Mouse (Mus musculus) lung, postnatal 25 days (tissue): ENCODE results near the gene Rreb1.
A peak's percentile ranks its signal among the peaks of the same experiment; 100 is the strongest.

Source experiments
- DNase-seq: peaks from one replicate; pipeline ENCODE4 v3.0.0; 2022; ENCODE audit warnings: low spot score

The Rreb1 gene

GRCm38 (mm10) chr13:37918336-37919261 is 140.4 kb downstream of the Rreb1 start:
- no peak for DNase-seq

DNA sequence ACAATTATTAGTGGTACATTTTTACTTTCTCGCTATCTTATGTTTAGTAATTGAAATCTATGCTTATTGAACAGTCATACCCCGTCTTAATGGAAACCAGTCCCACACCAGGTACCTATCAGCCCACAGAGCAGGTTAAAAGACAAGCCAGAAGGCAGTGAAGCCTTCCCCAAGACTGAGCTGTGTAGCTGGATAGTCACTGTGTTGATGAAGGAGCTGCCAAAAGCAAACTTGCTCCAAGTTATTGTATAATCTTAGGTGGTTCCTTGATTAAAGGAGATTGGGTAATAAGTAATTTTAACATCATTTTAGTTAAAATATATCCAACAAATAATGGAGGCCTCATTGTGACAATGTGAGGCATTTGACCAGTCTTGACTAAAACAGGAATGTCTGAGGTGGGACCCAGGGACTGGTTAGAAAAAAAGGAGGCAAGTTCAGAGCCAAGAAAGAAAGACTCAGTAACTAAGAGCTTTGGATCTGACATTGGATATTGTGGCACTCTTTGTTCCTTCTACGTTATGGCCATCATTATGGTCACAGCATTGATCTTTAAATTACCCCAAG is 141.6 kb downstream of the Rreb1 start:
- no peak for DNase-seq

GRCm38 (mm10) chr13:37920727-37921126 is 142.5 kb downstream of the Rreb1 start:
- no peak for DNase-seq

- no peak for DNase-seq
Measured at GRCm38 (mm10) chr13:37923091-37923490, 144.9 kb downstream of the Rreb1 start.

DNA sequence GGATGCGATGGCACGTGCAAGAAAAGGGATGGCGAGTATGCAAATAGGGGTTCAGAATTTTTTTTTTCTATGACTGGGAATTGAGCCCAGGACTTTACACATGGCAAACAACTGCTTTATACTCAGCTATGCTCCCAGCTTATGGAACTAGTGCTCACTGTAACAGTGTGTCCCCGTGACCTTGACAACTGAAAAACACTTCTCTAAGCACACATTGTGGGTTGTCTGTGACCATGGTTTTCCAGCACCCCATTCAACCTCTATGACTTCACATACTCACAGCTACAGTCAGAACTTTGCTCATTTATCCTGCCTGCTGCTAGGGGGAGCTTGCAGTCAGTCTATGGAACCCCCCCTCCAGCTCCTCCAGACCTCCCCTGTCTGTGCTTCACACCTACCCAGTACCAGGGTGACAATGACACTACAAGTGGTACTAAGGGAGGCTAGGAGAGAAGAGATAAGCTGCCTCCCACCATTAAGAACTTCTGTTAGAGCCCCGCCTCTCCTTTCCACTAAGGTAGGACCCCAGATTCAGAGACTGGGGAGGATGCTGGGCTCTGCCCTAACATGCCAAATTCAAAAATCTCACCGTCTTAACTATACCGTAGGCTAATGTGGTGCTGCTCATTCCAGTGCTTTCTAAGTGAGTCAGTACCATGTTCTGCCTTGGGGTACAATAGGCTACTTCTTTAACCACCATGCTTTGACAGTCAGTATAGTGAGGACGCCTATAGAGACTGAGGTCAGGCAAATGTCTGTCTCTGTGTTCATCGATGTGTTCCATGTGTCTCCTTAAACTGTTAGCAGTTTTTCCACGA is 145.7 kb downstream of the Rreb1 start:
- no peak for DNase-seq

- DNase-seq: peak; percentile 44
Measured at GRCm38 (mm10) chr13:37924461-37924948, 146.3 kb downstream of the Rreb1 start.

- DNase-seq: no peak
Measured at GRCm38 (mm10) chr13:37926394-37926793, 148.2 kb downstream of the Rreb1 start.

GRCm38 (mm10) chr13:37929532-37929931 is 151.3 kb downstream of the Rreb1 start:
- DNase-seq: no peak

- DNase-seq: no peak
Measured at GRCm38 (mm10) chr13:37930091-37930490, 151.9 kb downstream of the Rreb1 start.

DNA sequence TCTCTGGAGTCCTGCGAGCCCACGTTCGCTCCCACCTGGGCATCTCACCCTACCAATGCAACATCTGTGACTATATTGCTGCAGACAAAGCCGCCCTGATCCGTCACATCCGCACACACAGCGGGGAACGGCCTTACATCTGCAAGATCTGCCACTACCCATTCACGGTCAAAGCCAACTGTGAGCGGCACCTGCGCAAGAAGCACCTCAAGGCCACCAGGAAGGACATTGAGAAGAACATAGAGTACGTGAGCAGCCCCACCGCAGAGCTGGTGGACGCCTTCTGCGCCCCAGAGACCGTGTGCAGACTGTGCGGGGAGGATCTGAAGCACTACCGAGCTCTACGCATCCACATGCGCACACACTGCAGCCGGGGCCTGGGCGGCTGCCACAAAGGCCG is 152.4 kb downstream of the Rreb1 start:
- DNase-seq: no peak

DNA sequence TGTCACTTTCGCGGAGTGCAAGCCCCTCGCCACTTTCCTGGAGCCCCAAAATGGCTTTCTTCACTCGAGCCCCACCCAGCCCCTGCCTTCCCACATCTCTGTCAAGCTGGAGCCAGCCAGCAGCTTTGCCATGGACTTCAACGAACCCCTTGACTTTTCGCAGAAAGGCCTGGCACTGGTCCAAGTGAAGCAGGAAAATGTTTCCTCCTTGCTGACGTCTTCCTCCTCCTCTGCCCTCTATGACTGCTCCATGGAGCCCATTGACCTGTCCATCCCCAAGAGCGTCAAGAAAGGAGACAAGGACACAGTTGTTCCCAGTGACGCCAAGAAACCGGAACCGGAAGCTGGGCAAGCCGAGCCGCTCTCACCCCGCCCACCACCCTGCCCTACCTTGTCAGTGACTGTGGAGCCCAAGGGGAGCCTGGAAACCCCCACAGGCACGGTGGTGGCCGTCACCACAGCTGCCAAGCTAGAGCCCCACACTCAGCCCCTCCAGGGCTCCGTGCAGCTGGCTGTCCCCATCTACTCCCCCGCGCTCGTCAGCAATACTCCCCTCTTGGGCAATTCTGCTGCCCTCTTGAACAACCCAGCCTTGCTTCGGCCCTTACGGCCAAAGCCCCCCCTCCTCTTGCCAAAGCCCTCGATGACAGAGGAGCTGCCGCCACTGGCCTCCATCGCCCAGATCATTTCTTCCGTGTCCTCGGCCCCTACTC is 153.2 kb downstream of the Rreb1 start:
- DNase-seq: no peak

DNA sequence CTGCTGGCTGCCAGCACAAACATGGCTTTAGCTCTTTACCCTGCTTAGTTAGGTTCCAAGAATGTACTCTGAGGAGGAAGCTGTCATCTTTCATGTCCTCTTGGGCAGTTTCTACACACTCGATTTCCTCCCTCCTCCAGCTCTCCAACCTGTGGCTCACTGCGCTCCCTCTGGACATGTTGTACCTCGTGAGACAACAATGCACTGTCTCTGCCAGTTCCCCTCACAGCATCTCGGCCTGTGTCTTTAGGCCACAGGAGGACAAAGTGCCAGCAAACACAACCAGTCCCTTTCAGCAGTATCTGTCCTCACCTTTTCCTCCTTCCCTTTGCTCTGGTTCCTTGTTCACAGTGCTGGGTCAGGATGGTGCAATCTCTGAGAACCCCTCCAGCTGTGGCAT is 155.9 kb downstream of the Rreb1 start:
- DNase-seq: no peak

DNA sequence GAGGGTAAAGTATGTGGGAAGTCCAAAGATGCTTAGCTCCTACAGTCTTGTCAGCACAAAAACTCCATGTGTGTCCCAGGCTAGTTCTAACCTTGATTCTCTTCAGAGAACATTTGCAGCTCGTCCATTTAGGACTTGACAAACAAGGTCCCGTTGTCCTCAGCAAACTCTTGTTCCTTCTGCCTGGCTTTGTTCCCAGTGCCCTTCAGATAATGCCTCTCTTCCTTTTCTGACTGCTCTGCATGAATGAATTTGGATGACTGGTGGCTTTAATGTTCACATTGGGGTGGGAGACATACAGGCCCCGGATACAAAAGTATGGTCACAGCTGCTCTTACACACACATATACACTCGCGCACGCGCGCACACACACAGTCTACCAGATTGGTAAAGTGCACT is 156.7 kb downstream of the Rreb1 start:
- DNase-seq: no peak

- DNase-seq: peak; percentile 33
Measured at GRCm38 (mm10) chr13:37936351-37936750, 158.2 kb downstream of the Rreb1 start.

- DNase-seq: no peak
Measured at GRCm38 (mm10) chr13:37940167-37940566, 162.0 kb downstream of the Rreb1 start.

GRCm38 (mm10) chr13:37940649-37941048 is 162.4 kb downstream of the Rreb1 start:
- DNase-seq: no peak

DNA sequence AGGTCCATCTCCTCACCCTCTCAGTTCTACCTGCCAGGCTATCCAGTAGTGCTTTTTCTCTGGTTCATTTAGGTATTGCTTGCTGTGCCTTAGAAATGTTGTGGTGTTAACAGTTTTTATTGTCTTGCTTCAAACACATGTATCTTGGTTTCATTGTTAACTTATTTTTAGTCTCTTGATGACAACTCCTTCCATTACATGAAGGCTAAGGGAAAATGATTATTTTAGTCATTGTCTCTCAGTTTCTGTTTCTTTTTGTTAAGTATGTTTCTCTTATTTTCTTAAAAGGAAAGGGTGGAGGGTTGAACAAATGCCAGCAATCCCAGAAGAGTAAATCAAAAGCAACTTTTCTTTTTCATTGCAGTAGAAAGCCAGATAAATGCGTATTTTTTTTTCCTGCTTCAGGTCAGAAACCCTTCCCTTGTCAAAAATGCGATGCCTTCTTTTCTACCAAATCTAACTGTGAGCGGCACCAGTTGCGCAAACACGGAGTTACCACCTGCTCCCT is 163.0 kb downstream of the Rreb1 start:
- DNase-seq: no peak

DNA sequence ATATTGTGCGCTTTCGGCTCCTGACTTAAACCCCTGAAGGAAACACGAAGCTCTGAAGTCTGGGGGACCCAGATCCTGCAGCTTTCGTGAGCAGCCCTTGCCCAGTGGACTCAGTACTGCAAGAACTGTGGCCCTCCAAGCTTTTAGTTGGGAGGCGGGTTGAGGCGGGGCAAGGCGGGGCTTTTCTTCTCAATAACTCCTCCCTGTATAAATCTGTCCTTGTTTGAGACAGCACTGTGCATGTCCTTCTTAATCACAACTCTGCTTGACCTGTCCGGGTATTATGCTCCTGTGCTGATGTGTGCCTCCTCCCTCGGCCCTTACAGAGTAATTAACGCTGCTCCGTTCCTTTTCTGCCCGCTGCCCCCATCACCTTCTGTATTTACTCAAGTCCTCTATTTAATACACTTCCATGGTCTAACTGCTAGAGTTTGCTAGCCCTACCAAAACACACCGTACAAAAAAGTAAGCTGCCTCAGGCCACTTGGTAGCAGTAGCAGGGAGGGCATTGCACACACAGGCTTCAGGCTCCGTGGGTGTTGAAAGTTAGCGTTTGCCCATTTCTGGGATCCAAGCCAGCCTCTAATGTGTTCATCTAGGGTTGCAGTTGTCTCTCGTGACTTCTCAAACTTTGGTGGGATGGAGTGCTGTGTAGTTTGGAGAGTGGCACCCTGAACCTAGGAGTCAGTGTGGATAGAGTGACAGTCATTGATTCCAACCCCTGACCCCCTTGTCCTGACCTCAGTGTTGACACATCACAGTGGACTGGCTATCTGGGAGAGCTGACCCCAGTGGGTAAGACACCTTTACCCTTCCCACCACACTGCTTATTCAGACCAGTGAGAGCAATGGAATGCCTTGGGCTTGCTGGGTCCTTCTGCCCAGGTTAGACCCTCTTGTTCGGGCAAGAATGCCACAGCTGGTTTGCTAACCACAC is 164.0 kb downstream of the Rreb1 start:
- DNase-seq: no peak

- no peak for DNase-seq
Measured at GRCm38 (mm10) chr13:37942887-37943331, 164.7 kb downstream of the Rreb1 start.

DNA sequence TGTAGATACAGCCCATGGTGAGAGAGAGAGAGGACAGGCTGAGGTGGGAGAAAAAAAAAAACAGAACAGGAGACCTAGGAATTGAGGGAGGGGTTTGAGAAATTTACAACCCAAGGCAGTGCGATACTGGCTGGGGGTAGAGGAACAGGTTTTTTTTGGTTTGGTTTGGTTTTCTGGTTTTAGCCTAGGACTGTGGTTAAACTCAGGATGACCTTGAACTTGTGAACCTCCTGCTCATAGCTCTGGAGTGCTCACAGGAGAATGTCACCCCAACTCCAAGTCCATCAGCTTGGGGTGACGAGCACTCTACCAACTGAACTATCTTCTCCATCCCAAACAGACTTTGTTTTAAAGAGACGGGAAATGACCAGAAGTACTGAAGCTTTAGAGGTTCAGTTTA is 165.3 kb downstream of the Rreb1 start:
- DNase-seq: no peak
